Mouse (Mus musculus) cerebellum, postnatal 10 days (tissue): ENCODE measurements around the gene Gm49486.

ENCODE experiments used
- DNase-seq, 2 experiments: peaks; one replicate each; pipeline ENCODE4 v3.0.0; 2021; ENCODE audit warnings: mixed read lengths in 2 of 2

Gene Gm49486

DNA sequence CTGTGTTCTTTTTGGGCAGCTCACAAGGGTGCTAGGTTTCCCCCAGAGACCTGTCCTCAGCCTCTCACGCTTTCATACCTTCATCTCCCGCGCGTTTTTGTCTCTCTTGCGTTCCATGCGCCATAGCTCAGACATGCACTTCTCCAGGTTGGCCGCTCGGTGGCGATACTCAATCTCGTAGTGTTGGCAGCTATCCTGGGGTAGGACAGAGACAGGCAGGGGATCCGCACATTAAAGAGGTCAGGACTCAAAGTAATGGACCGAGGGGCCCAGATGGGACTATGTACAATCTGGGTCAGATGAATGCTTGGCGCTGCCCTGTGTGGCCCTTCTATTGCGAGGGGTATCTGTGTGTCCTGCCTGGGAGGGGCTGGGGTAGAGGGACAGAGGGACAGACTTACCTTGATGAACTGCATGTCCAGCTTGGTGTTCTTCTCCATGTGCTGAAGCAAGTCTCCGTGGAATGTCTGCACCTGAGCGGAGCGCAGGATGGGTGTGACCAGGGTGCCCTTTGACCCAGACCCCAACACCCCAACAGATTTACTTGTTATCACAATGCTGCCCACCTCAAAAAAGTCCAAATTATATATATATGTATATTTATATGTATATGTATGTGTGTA is 42.0 kb downstream of the Gm49486 start:
- DNase-seq, result peak; percentile 66 to 73

DNA sequence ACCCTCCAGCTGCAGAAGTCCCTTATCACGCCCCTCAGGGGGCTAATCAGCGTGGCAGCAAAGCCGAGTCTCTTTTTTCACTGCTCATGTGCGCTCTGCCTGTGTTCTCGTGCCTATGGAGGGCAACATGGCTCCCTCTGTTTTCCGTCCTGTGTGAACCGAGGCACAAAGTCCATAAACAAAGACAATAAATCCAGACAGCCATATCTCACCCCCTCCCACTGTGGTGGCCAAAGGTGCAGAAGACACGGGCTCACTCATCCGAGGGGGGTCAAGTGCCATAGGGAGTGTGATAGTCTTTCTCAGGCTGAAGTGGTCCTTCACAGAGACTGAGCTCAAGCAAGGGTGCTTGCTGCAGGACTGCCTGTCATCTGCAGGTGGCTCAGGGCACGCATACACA is 43.8 kb downstream of the Gm49486 start:
- DNase-seq, result no peak

DNA sequence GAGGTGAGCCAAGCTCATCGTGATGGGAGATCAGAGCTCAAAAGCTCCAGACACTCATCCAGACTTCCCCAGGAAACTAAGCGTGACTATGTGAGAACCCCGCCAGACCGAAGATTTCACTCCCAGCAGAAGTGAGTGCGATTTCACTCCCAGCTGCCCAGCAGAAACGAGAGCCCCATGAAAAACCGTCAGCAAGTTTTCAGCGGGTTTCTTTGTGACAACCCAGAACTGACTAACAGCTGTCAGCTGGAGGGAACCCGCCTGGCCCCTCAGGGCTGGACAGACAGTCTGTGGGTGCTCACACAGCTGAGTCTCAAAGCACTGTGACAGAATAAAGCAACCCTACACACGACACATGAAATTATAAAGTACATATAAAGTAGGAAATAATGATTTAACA is 48.5 kb downstream of the Gm49486 start:
- no peak for DNase-seq

- DNase-seq, result peak; percentile 51 to 55
Measured at GRCm38 (mm10) chr15:79280209-79280608, 51.0 kb downstream of the Gm49486 start.

DNA sequence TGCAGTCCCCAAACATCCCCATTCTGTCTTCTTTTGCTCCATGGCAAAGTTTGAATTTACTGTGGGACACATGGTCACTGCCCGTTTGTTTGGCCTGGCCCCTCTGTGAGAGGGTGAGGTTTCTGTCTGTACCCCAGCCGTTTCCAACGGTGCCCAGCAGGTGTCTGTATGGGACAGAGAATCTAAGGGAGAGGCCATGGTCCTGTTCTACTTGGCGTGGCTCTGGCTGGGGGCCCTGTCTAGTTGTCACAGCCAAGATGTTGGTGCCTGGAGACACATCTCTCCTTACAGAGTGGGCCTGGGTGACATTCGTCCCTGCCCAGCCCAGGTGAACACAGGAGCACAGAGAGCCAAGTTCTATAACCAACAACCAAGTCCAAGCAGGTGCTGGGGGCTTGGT is 51.7 kb downstream of the Gm49486 start:
- no peak for DNase-seq

GRCm38 (mm10) chr15:79281389-79281788 is 52.2 kb downstream of the Gm49486 start:
- DNase-seq, result no peak

DNA sequence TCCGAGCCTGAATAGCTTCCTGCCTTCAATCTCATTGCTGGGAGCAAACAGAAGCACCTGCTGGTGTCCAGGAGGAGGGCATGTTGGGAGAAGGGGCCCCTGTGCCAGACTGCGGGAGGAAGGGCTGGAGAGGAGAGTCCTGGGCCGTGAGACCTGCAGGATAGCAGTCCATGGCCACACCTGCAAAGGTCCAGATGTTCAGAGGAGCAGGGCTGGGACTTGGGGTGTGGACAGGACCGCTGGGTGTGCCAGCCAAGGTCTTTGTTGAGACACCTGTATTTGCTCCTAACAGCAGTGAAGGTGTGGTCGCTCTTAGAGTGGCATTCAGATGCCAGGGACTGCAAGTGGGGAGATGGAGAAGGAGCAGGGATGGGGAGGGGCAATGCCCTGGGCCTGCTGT is 53.2 kb downstream of the Gm49486 start:
- no peak for DNase-seq

GRCm38 (mm10) chr15:79283371-79283770 is 54.2 kb downstream of the Gm49486 start:
- DNase-seq, result no peak

DNA sequence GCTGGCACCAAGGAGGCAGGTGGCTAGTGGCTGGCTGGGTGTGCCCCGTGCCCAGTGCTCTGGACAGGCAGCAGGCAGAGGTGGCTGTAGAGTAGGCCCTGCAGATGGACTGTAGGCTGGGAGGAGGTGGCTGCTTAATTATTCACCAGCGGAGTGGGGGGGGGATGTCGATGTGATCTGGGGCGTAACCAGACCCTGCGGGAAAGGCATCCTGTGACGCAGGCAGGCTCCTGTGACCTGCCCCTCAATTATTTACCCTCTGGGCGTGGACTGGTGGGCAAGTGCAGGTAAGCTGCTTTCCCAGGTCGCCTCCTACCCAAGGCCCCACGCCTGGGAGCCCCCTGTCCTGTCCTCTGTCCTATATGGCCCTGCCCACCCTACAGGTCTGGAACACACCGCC is 56.2 kb downstream of the Gm49486 start, which contains the start of gene Baiap2l2:
Baiap2l2 (minus strand) TSS at position 139 of the 400 bp plus-strand sequence.
- DNase-seq, result no peak

GRCm38 (mm10) chr15:79286141-79286540 is 57.0 kb downstream of the Gm49486 start:
- no peak for DNase-seq

GRCm38 (mm10) chr15:79287091-79287490 is 57.9 kb downstream of the Gm49486 start:
- DNase-seq, result no peak

GRCm38 (mm10) chr15:79288387-79288786 is 59.2 kb downstream of the Gm49486 start:
- no peak for DNase-seq

GRCm38 (mm10) chr15:79289441-79289840 is 60.2 kb downstream of the Gm49486 start:
- no peak for DNase-seq

- DNase-seq, result no peak
Measured at GRCm38 (mm10) chr15:79290340-79290739, 61.1 kb downstream of the Gm49486 start.

DNA sequence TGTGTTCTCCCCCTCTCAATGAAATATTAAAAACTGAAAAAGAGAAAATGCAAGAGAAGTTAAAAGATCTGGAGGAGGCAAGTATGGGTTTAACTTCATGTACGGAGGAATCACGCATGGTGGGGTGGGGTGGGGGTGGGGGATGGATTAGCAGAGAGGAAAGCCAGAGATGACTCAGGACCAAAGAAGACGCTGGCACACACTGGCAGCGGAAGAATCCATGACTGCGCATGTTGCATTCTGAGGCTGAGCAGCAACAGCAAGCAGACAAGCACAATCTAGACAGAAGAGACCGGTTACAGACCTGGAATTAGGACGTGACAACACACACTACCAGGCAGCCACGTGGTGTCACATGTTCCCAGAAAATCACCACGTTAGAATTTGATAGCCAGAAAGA is 63.6 kb downstream of the Gm49486 start:
- DNase-seq, result no peak

- DNase-seq, result no peak
Measured at GRCm38 (mm10) chr15:79298553-79298952, 69.4 kb downstream of the Gm49486 start.

GRCm38 (mm10) chr15:79299563-79300155 is 70.5 kb downstream of the Gm49486 start:
- no peak for DNase-seq

GRCm38 (mm10) chr15:79303725-79304124 is 74.5 kb downstream of the Gm49486 start:
- peak; percentile 57 to 60 for DNase-seq

- no peak for DNase-seq
Measured at GRCm38 (mm10) chr15:79304832-79305231, 75.6 kb downstream of the Gm49486 start.

DNA sequence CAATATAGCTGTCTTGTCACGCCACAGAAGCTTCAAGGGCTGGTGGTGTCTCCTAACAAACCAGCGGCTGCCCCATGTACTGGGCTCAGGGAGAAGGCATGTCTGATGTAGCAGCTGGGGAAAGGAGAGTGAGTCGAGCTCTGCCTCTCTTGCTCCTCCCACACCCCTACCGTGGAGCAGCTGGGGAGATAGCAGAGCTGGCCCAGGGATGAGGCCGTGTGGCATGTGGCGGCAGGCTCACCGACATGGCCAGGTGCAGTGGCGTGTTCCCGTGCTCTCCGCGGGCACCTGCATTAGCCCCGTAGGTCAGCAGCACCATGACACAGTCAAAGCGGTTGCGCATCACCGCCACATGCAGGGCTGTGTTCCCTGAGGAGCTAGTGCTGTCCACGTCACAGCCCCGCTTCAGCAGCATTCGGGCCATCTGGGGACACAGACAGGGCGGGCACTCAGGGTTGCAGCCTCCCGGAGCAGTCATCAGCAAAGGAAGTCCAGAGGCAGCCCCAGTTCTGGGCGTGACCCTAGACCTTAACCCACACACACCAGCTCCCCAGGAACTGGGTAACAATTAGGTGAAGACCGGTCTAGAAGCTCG is 76.9 kb downstream of the Gm49486 start:
- DNase-seq, result no peak
